Mouse (Mus musculus): ENCODE results near the gene Olfr901.
"Not testable (repeated sequence)": the region's sequence is repeated elsewhere in the genome, so short reads cannot be mapped to it uniquely, and the experiment has no call there.

Olfr901 gene

DNA sequence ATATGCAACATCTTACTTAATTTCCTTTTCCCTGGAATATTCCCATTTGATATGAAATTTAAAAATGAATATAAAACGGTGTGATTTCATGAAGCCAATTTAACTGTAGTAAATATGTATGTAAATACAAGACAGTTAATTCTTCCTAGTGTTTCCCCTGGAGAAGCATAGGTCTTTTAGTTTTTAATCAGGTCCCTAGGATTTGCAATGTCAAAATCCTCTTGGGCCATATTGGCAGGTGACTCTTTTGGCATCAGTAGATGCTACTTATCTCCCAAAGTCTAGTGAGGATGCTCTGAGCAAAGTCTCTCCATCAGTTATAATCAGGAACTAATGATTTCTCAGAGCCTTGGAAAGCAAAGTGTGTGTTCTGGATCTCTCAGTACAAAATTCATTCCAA, at the start of gene Olfr901:
TSS of gene Olfr901 (plus strand) at position 301 of the 400 bp plus-strand sequence.
- no peak for DNase-seq (ENCODE audit: low spot score in 2 of 2)

DNA sequence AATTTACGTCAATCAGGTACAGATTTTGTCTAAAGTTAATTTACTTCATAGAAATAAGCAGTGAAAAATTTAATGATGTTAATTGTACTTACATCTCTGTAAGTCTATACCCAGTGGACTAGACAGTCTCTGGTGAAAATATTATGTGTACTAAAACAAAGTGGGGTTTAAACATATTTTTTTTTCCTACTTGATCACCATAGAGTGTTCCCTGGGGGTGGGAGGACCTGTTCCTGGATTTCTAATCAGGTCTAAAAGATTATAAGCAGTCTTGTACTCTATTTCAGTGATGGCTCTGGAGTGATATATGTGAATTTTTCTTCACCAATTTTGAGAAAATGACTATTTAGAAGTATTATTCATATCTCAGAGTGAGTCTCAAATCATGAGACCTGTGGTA, 27.9 kb upstream of the Olfr901 start, which contains the start of gene Olfr147:
TSS of gene Olfr147 (plus strand) at position 301 of the 400 bp plus-strand sequence.
- DNase-seq (ENCODE audit: low spot score in 2 of 2): no peak

DNA sequence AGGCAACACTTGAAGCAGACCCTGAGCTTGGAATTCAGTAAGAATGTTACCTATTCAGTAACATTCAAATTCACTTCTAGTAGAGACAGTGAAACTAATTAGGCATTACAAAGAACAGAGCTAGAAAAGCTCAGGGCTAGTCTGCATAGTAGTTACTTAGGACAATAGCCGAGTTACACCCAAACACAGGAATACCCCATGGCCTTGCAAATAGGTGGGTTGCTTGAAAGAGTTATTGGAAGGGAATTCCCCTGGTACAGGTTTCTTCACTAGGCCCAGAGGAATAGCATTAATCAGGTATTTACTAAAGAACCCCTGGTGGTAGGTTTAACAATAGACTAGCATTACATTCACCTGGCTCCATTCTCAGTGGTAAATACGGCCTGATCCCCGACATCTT, 21.8 kb upstream of the Olfr901 start:
- DNase-seq (ENCODE audit: low spot score in 2 of 2): not testable (repeated sequence)

- DNase-seq (ENCODE audit: low spot score in 2 of 2): not testable (repeated sequence)
These were observed 15.8 kb upstream of the Olfr901 start for GRCm38 (mm10) chr9:38413502-38413901.

- DNase-seq (ENCODE audit: low spot score in 2 of 2): no peak
These were observed 5.5 kb upstream of the Olfr901 start for GRCm38 (mm10) chr9:38423801-38424200.

GRCm38 (mm10) chr9:38427026-38427425, 2.2 kb upstream of the Olfr901 start:
- no peak for DNase-seq (ENCODE audit: low spot score in 2 of 2)

DNA sequence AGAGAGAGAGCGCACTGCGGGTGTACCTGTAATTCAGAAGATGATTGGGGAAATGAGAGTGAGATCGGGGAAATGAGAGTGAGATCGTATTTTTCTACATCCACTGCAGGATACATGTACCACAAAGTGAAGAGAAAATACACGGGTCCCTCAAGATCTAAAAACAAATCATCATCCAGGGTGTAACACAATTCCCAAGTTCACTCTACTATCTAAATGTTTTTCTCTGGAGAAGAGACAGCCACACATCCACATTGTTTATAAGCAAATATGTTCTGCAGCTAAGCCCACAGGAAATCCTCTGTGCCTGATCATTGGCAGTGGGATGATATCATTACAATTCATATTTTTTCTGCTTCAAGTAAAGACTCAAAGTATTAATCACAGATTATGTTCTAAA, 18.1 kb downstream of the Olfr901 start, which contains the start of gene Olfr902:
TSS of gene Olfr902 (plus strand) at position 301 of the 400 bp plus-strand sequence.
- DNase-seq (ENCODE audit: low spot score in 2 of 2): no peak

DNA sequence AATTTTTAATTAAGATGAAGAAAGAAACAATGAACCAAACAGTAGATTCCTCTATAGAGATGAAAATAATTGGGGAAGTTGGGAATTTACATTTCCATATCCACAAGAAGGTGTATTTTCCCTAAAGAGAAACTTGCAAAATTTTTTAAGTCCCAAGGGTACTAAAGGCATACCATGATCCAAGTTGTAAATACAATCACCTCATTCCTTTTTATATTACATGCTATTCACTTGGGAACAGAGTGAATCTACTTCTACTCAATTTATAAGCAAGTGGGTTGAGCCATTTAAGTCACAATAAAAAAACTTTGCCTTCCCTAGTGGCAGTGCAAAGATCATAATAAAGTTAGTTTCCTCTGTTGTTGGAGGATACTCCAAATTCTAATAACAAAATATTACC, 33.6 kb downstream of the Olfr901 start, which contains the start of gene Olfr904:
TSS of gene Olfr904 (plus strand) at position 301 of the 400 bp plus-strand sequence.
- DNase-seq (ENCODE audit: low spot score in 2 of 2): no peak

GRCm38 (mm10) chr9:38470807-38471206, 41.6 kb downstream of the Olfr901 start, which contains the start of gene Olfr905:
Olfr905 (plus strand) TSS chr9:38471107.
- no peak for DNase-seq (ENCODE audit: low spot score in 2 of 2)
